ENCODE assay signal across 8 mouse cellular contexts in the genomic region with DNA sequence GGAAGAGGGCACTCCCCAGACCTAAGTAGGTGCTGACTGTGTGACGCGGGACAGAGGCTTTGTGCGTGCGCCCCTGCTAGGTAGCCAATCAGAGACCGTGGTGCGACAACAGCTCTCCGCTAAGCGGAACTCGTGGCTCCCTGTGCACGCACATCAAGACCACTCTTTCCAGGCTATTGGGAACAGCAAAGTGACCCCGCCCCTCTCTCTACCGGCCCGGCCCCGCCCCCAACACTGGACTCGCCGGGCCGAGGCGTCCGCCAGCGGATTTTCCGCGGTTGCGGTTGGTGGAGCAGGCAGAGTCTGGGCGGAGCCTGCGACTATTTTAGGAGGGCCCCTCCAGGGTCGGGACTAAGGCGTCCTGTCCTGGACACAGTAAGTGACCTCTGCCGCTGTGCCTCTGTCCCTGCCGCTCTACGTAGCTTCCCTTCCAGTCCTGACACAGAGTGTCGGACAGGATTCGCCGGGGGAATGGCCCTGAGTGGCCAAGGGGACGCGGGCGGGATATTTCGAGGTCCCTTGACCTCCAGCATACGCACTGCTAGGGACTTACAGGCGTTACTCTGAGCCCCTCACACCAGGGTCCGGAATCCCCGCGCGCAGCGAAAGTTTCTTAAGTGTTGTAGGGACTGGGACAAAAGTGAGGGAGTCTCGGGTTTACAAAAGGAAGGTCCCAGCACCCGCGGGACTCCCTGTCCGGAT. TPM values are rescaled to one million over a fixed set of nuclear protein-coding genes. Genes with fewer than 3 reads are reported as not detected.
DNase-seq lines count a peak whose midpoint lies in the region; ATAC-seq and TF ChIP-seq lines count a peak whose summit lies in the region.

TSS of gene Tnfaip2 (plus strand) at position 161 of the 702 bp plus-strand sequence.

- H3K27ac ChIP-seq in ES-E14 (ENCODE audit: insufficient read depth, low read depth, low read length, poor library complexity, severe bottlenecking) = no peak within 1 kb of the TSS
- no peak within 1 kb of the TSS for H3K27ac ChIP-seq in forebrain, postnatal 0 days (ENCODE audit: low read depth, low read length)
- no peak within 1 kb of the TSS for H3K27ac ChIP-seq in hindbrain, embryonic 12.5 days
- no peak within 1 kb of the TSS for H3K27ac ChIP-seq in midbrain, embryonic 16.5 days (ENCODE audit: low read length)

- H3K9ac ChIP-seq in ES-E14 (ENCODE audit: insufficient read depth, low read depth, low read length, poor library complexity, severe bottlenecking) = peak within 1 kb of the TSS; percentile 44; the same call in 1 of the 2 replicates
- H3K9ac ChIP-seq in forebrain, postnatal 0 days = peak within 1 kb of the TSS; percentile 28; the same call in 1 of the 2 replicates
- H3K9ac ChIP-seq in hindbrain, embryonic 12.5 days = peak within 1 kb of the TSS; percentile 32
- H3K9ac ChIP-seq in midbrain, embryonic 16.5 days (ENCODE audit: low read depth, low read length) = 0 out of 2 replicates have a peak within 1 kb of the TSS, but pooled peaks have one; percentile 44

- in situ Hi-C loops in ES-E14 (cut with MboI; ENCODE audit: low sequenced_read_pairs in 2 of 2, unreplicated experiment in 2 of 2) = no loop called here

- no peaks in the 10 kb centered on the region for H3K36me3 ChIP-seq in ES-E14 (ENCODE audit: control insufficient read depth, insufficient read depth, low read length, poor library complexity, severe bottlenecking)
- no peaks in the 10 kb centered on the region for H3K36me3 ChIP-seq in forebrain, postnatal 0 days (ENCODE audit: insufficient read depth)
- no peaks in the 10 kb centered on the region for H3K36me3 ChIP-seq in hindbrain, embryonic 12.5 days
- no peaks in the 10 kb centered on the region for H3K36me3 ChIP-seq in midbrain, embryonic 16.5 days (ENCODE audit: control insufficient read depth, insufficient read depth, low read length)

- H3K9me3 ChIP-seq in ES-E14 (ENCODE audit: control insufficient read depth, insufficient read depth, low read depth, low read length) = no peaks in the 10 kb centered on the region
- H3K9me3 ChIP-seq in forebrain, postnatal 0 days (ENCODE audit: low read length) = no peaks in the 10 kb centered on the region
- no peaks in the 10 kb centered on the region for H3K9me3 ChIP-seq in hindbrain, embryonic 12.5 days (replicated peaks)
- no peaks in the 10 kb centered on the region for H3K9me3 ChIP-seq in midbrain, embryonic 16.5 days (replicated peaks; ENCODE audit: control insufficient read depth, low read length, poor library complexity, severe bottlenecking)

- DNase-seq in ES-E14 (ENCODE audit: low read depth, low spot score) (no peak), liver (peak; percentile 98)
- DNase-seq in adrenal gland, postnatal 4 days (ENCODE audit: low spot score in 2 of 2) = peak in 1 of 2 experiments; percentile 63
- DNase-seq in forebrain, postnatal 0 days = no peak
- peak; percentile 20 for DNase-seq in thymus, postnatal 25 days
- no peak for DNase-seq in layer of hippocampus, adult 9-10 months (ENCODE audit: low spot score)

- no peak for TF ChIP-seq CTCF in forebrain, postnatal 0 days (IDR thresholded peaks at IDR 0.05; ENCODE audit: low read depth)

- ATAC-seq in forebrain, postnatal 0 days = peak; percentile 69
- ATAC-seq in hindbrain, embryonic 12.5 days (ENCODE audit: low FRiP score) = peak; percentile 74
- ATAC-seq in midbrain, embryonic 16.5 days = peak; percentile 57

- H3K4me1 ChIP-seq in ES-E14 (ENCODE audit: control insufficient read depth in 2 of 2, insufficient read depth in 2 of 2, low read length in 2 of 2, poor library complexity in 1 of 2) = peaks cover 0 to 5% of the 10 kb centered on the region in 2 experiments; a peak in 2 of 4 replicates
- peaks cover 7% of the 10 kb centered on the region; the same call in 1 of the 2 replicates for H3K4me1 ChIP-seq in forebrain, postnatal 0 days (ENCODE audit: insufficient read depth)
- H3K4me1 ChIP-seq in hindbrain, embryonic 12.5 days = peaks cover 28% of the 10 kb centered on the region
- H3K4me1 ChIP-seq in midbrain, embryonic 16.5 days (ENCODE audit: control insufficient read depth, insufficient read depth, low read length) = peaks cover 14% of the 10 kb centered on the region

- H3K27me3 ChIP-seq in forebrain, postnatal 0 days (ENCODE audit: insufficient read depth, low read length) = peaks cover 68% of the 10 kb centered on the region
- H3K27me3 ChIP-seq in hindbrain, embryonic 12.5 days = peaks cover 88% of the 10 kb centered on the region
- H3K27me3 ChIP-seq in midbrain, embryonic 16.5 days (ENCODE audit: control insufficient read depth, insufficient read depth, low read depth, low read length) = peaks cover 69% of the 10 kb centered on the region

- peak within 1 kb of the TSS; percentile 65 for H3K4me2 ChIP-seq in forebrain, postnatal 0 days (ENCODE audit: low read depth)
- peak within 1 kb of the TSS; percentile 62 for H3K4me2 ChIP-seq in hindbrain, embryonic 12.5 days (replicated peaks)
- peak within 1 kb of the TSS; percentile 76 for H3K4me2 ChIP-seq in midbrain, embryonic 16.5 days (ENCODE audit: low read length)

- H3K4me3 ChIP-seq in ES-E14 (ENCODE audit: insufficient read depth in 1 of 2, low read depth in 1 of 2, low read length in 2 of 2, poor library complexity in 1 of 2, severe bottlenecking in 1 of 2) = peak within 1 kb of the TSS; percentile 50 to 67
- peak within 1 kb of the TSS; percentile 34 for H3K4me3 ChIP-seq in forebrain, postnatal 0 days (ENCODE audit: low read depth, low read length)
- H3K4me3 ChIP-seq in hindbrain, embryonic 12.5 days = peak within 1 kb of the TSS; percentile 37
- H3K4me3 ChIP-seq in midbrain, embryonic 16.5 days (ENCODE audit: low read depth, low read length) = peak within 1 kb of the TSS; percentile 39

- WGBS in forebrain, postnatal 0 days = 3% methylated on average over 48 of the region's 48 CpGs
- under 1% methylated on average over 48 of the region's 48 CpGs for WGBS in hindbrain, embryonic 12.5 days
- WGBS in midbrain, embryonic 16.5 days = under 1% methylated on average over 48 of the region's 48 CpGs

TF ChIP-seq in ES-E14, 5 proteins besides CTCF, POLR2A, EP300 and RAD21:
- no peak for TF ChIP-seq HCFC1 (IDR thresholded peaks at IDR 0.05; ENCODE audit: borderline replicate concordance, insufficient read depth, low read length)
- TF ChIP-seq ZC3H11A (IDR thresholded peaks at IDR 0.05; ENCODE audit: borderline replicate concordance, low read depth, low read length) = no peak
- no peak for TF ChIP-seq CHD2 (IDR thresholded peaks at IDR 0.05; ENCODE audit: low read depth, low read length)
- TF ChIP-seq MAFK (IDR thresholded peaks at IDR 0.05; ENCODE audit: insufficient read depth, low read depth, low read length) = no peak
- TF ChIP-seq ZNF384 (IDR thresholded peaks at IDR 0.05; ENCODE audit: low read depth, low read length) = no peak

RNA-seq across cellular contexts. Expression of gene Tnfaip2, which starts in this region (rescaled TPM):
- 1.0 and 4.1 TPM in 2 replicates for total RNA-seq in ES-E14 (2012; rRNA removed)
- total RNA-seq in adrenal gland, postnatal 4 days (2021) = 10 to 100 TPM; 17.6 to 25.8 TPM
- 1.0 and 4.8 TPM in 2 replicates for total RNA-seq in forebrain, postnatal 0 days (2014; rRNA removed)
- 0.33 and 1.2 TPM in 2 replicates for polyA plus RNA-seq in forebrain, postnatal 0 days (2015; fragmentation: Nextera tagmentation; extraction: Ambion mirVana)
- polyA plus RNA-seq in hindbrain, embryonic 12.5 days (2016; fragmentation: Nextera tagmentation; extraction: Ambion mirVana) = 3.7 and 4.1 TPM in 2 replicates
- polyA plus RNA-seq in midbrain, embryonic 16.5 days (2015; fragmentation: Nextera tagmentation; extraction: Ambion mirVana) = 0.31 and 0.79 TPM in 2 replicates

Comparison
In these comparisons a context has a peak if more than half of its experiments do, and no peak if none do; other contexts are left out.
1. Peak in ATAC-seq, H3K4me3 ChIP-seq, H3K9ac ChIP-seq and H3K4me2 ChIP-seq in midbrain, embryonic 16.5 days; RNA of the gene not detected or under 1 TPM.
2. DNase-seq: peak in liver (single experiment) and thymus, postnatal 25 days (single experiment); none in ES-E14 (single experiment), forebrain, postnatal 0 days (single experiment) and layer of hippocampus, adult 9-10 months (single experiment).
3. Peak in every context shown above with its lines, with median percentiles within 50 percentile points of each other: H3K4me3 ChIP-seq, H3K9ac ChIP-seq, ATAC-seq and H3K4me2 ChIP-seq.